Mouse (Mus musculus) forebrain, embryonic 11.5 days (tissue): ENCODE measurements around the gene Hhat. TPM values are rescaled to one million over a fixed set of nuclear protein-coding genes. Genes with fewer than 3 reads are reported as not detected.

Experiments used
- ATAC-seq: fragments of 200-750 bp; cut with Nextera tagmentation; replicated peaks from 2 replicates; pipeline ENCODE4 v1.8.0; 2017; ENCODE audit warnings: moderate TSS enrichment; ENCODE audit not compliant: low FRiP score
- DNase-seq: peaks from one replicate; pipeline ENCODE4 v3.0.0-alpha.2; 2017; ENCODE audit warnings: low spot score
- H3K27ac ChIP-seq: fragments of 300-500 bp; sonication (generic); 2 replicates; pipeline ENCODE4 v1.5.1; 2014; ENCODE audit warnings: low read depth, low read length
- H3K27me3 ChIP-seq: fragments of 300-500 bp; sonication (generic); 2 replicates; pipeline ENCODE4 v1.6.1; 2014; ENCODE audit warnings: mild to moderate bottlenecking, low read length, mixed read lengths; ENCODE audit not compliant: control insufficient read depth, insufficient read depth
- H3K36me3 ChIP-seq: fragments of 300-500 bp; sonication (generic); 2 replicates; pipeline ENCODE4 v1.6.1; 2014; ENCODE audit warnings: mild to moderate bottlenecking, low read length, moderate library complexity, mixed read lengths; ENCODE audit not compliant: control insufficient read depth, insufficient read depth
- H3K4me1 ChIP-seq: fragments of 300-500 bp; sonication (generic); replicated peaks from 2 replicates; pipeline ENCODE4 v1.6.1; 2014; ENCODE audit warnings: low read length, mixed read lengths; ENCODE audit not compliant: control insufficient read depth, insufficient read depth
- H3K4me2 ChIP-seq: fragments of 300-500 bp; sonication (generic); 2 replicates; pipeline ENCODE4 v1.6.1; 2014; ENCODE audit warnings: low read depth, mild to moderate bottlenecking, low read length, moderate library complexity, mixed read lengths; ENCODE audit not compliant: severe bottlenecking
- H3K4me3 ChIP-seq: fragments of 300-500 bp; sonication (generic); 2 replicates; pipeline ENCODE4 v1.5.1; 2014; ENCODE audit warnings: low read depth, low read length
- H3K9ac ChIP-seq: fragments of 300-500 bp; sonication (generic); 2 replicates; pipeline ENCODE4 v1.6.1; 2014; ENCODE audit warnings: low read length
- H3K9me3 ChIP-seq: fragments of 300-500 bp; sonication (generic); 2 replicates; pipeline ENCODE4 v1.6.1; 2016; ENCODE audit warnings: low read length, mixed read lengths; ENCODE audit not compliant: control insufficient read depth
- WGBS: fragments of 180-500 bp; shearing (Covaris S2); extraction: QIAGEN DNeasy Blood & Tissue Kit; methylation state at CpG from one replicate; pipeline ENCODE4 v1.1.7; 2014; 5-methylcytosine and 5-hydroxymethylcytosine counted together
- polyA plus RNA-seq: library from polyadenylated mRNA; unstranded; fragments of >200 nt; fragmentation: Nextera tagmentation; extraction: Ambion mirVana; gene quantifications from 2 replicates; pipeline ENCODE4 v1.2.1, GENCODE M21; 2014

Hhat gene
- polyA plus RNA-seq, 1 experiment from 2014 or later, result 8.0 TPM

- Histone ChIP-seq H3K4me2 (no peak overlapping the region), H3K9ac (no peak overlapping the region), H3K4me1 (no peaks in the 10 kb centered on the region), H3K27me3 (no peaks in the 10 kb centered on the region), H3K36me3 (no peaks in the 10 kb centered on the region), H3K9me3 (no peaks in the 10 kb centered on the region), H3K27ac (no peak overlapping the region), H3K4me3 (no peak overlapping the region)
- WGBS, result 82% methylated on average over 2 of the region's 2 CpGs
- DNase-seq (no peak), ATAC-seq (no peak)
Observed at GRCm38 (mm10) chr1:192621843-192622242, 149.2 kb downstream of the Hhat start.

GRCm38 (mm10) chr1:192613271-192613670 is 157.8 kb downstream of the Hhat start:
- H3K9ac ChIP-seq, result no peak overlapping the region
- no peaks in the 10 kb centered on the region for H3K4me1 ChIP-seq
- H3K9me3 ChIP-seq, result no peaks in the 10 kb centered on the region
- ATAC-seq (no peak), DNase-seq (no peak)
- no peak overlapping the region for H3K27ac ChIP-seq
- H3K4me3 ChIP-seq, result no peak overlapping the region
- no peaks in the 10 kb centered on the region for H3K27me3 ChIP-seq
- no peaks in the 10 kb centered on the region for H3K36me3 ChIP-seq
- 52% methylated on average over 6 of the region's 6 CpGs for WGBS
- H3K4me2 ChIP-seq, result no peak overlapping the region

- Histone ChIP-seq H3K27ac (no peak overlapping the region), H3K9me3 (no peaks in the 10 kb centered on the region), H3K4me3 (no peak overlapping the region), H3K27me3 (no peaks in the 10 kb centered on the region), H3K4me2 (no peak overlapping the region), H3K9ac (no peak overlapping the region), H3K36me3 (no peaks in the 10 kb centered on the region), H3K4me1 (no peaks in the 10 kb centered on the region)
- 91% methylated on average over 11 of the region's 11 CpGs for WGBS
- no peak for DNase-seq
- no peak for ATAC-seq
Observed at GRCm38 (mm10) chr1:192611996-192612739, 158.9 kb downstream of the Hhat start.

- no peaks in the 10 kb centered on the region for H3K9me3 ChIP-seq
- DNase-seq (no peak), ATAC-seq (no peak)
- H3K9ac ChIP-seq, result no peak overlapping the region
- no peak overlapping the region for H3K4me2 ChIP-seq
- 88% methylated on average over 8 of the region's 8 CpGs for WGBS
- H3K27ac ChIP-seq, result no peak overlapping the region
- no peaks in the 10 kb centered on the region for H3K36me3 ChIP-seq
- H3K27me3 ChIP-seq, result no peaks in the 10 kb centered on the region
- no peak overlapping the region for H3K4me3 ChIP-seq
- H3K4me1 ChIP-seq, result no peaks in the 10 kb centered on the region
Observed at GRCm38 (mm10) chr1:192606876-192607275, 164.1 kb downstream of the Hhat start.

GRCm38 (mm10) chr1:192604413-192604812 is 166.6 kb downstream of the Hhat start:
- no peaks in the 10 kb centered on the region for H3K36me3 ChIP-seq
- H3K27me3 ChIP-seq, result no peaks in the 10 kb centered on the region
- ATAC-seq (no peak), DNase-seq (no peak)
- WGBS, result 73% methylated on average over 5 of the region's 5 CpGs
- no peaks in the 10 kb centered on the region for H3K4me1 ChIP-seq
- H3K4me2 ChIP-seq, result no peak overlapping the region
- no peak overlapping the region for H3K4me3 ChIP-seq
- H3K9ac ChIP-seq, result no peak overlapping the region
- no peak overlapping the region for H3K27ac ChIP-seq
- no peaks in the 10 kb centered on the region for H3K9me3 ChIP-seq

- H3K4me3 ChIP-seq, result no peak overlapping the region
- ATAC-seq (no peak), DNase-seq (no peak)
- H3K9me3 ChIP-seq, result no peaks in the 10 kb centered on the region
- no peaks in the 10 kb centered on the region for H3K27me3 ChIP-seq
- H3K9ac ChIP-seq, result no peak overlapping the region
- H3K4me2 ChIP-seq, result no peak overlapping the region
- WGBS, result 64% methylated on average over 7 of the region's 7 CpGs
- no peaks in the 10 kb centered on the region for H3K36me3 ChIP-seq
- no peaks in the 10 kb centered on the region for H3K4me1 ChIP-seq
- no peak overlapping the region for H3K27ac ChIP-seq
Observed at GRCm38 (mm10) chr1:192603556-192603955, 167.5 kb downstream of the Hhat start.

- no peak overlapping the region for H3K9ac ChIP-seq
- ATAC-seq (no peak), DNase-seq (no peak)
- no peak overlapping the region for H3K4me3 ChIP-seq
- no peak overlapping the region for H3K4me2 ChIP-seq
- H3K36me3 ChIP-seq, result no peaks in the 10 kb centered on the region
- no peaks in the 10 kb centered on the region for H3K27me3 ChIP-seq
- 96% methylated on average over 3 of the region's 3 CpGs for WGBS
- H3K9me3 ChIP-seq, result no peaks in the 10 kb centered on the region
- no peak overlapping the region for H3K27ac ChIP-seq
- no peaks in the 10 kb centered on the region for H3K4me1 ChIP-seq
Observed at GRCm38 (mm10) chr1:192601206-192601605, 169.8 kb downstream of the Hhat start.

GRCm38 (mm10) chr1:192599746-192600145 is 171.3 kb downstream of the Hhat start:
- WGBS, result 89% methylated on average over 7 of the region's 7 CpGs
- no peak overlapping the region for H3K4me2 ChIP-seq
- H3K9ac ChIP-seq, result no peak overlapping the region
- no peaks in the 10 kb centered on the region for H3K4me1 ChIP-seq
- DNase-seq (no peak), ATAC-seq (no peak)
- no peak overlapping the region for H3K27ac ChIP-seq
- H3K9me3 ChIP-seq, result no peaks in the 10 kb centered on the region
- H3K27me3 ChIP-seq, result no peaks in the 10 kb centered on the region
- no peaks in the 10 kb centered on the region for H3K36me3 ChIP-seq
- no peak overlapping the region for H3K4me3 ChIP-seq

- 48% methylated on average over 2 of the region's 2 CpGs for WGBS
- peak; percentile 83 for ATAC-seq
- H3K4me1 ChIP-seq, result no peaks in the 10 kb centered on the region
Observed at GRCm38 (mm10) chr1:192598380-192598779, 172.6 kb downstream of the Hhat start.

More at GRCm38 (mm10) chr1:192598380-192598779, 172.6 kb downstream of the Hhat start:
- no peaks in the 10 kb centered on the region for H3K36me3 ChIP-seq
- no peak overlapping the region for H3K4me3 ChIP-seq
- H3K27me3 ChIP-seq, result no peaks in the 10 kb centered on the region
- peak; percentile 87 for DNase-seq
- H3K27ac ChIP-seq, result no peak overlapping the region
- no peaks in the 10 kb centered on the region for H3K9me3 ChIP-seq
- H3K4me2 ChIP-seq, result no peak overlapping the region
- no peak overlapping the region for H3K9ac ChIP-seq
